Mouse (Mus musculus) stomach, embryonic 16.5 days (tissue): ENCODE measurements at regions not wholly inside any gene's neighbourhood (a gene's known extent, or its start where the extent isn't known, plus 50 kb on each side); places are given as distances from the start of the nearest gene placed in this dataset.

Experiments used
- ATAC-seq: fragments of 200-750 bp; cut with Nextera tagmentation; 2 replicates; pipeline ENCODE4 v1.8.0; 2017; ENCODE audit warnings: moderate number of reproducible peaks, moderate TSS enrichment; ENCODE audit not compliant: insufficient read depth, low FRiP score
- H3K27ac ChIP-seq: fragments of 300-500 bp; sonication (generic); 2 replicates; pipeline ENCODE4 v1.5.1; 2014; ENCODE audit warnings: low read length
- H3K27me3 ChIP-seq: fragments of 300-500 bp; sonication (generic); 2 replicates; pipeline ENCODE4 v1.6.1; 2014; ENCODE audit warnings: low read length, control low read depth, mixed read lengths; ENCODE audit not compliant: control insufficient read depth, insufficient read depth
- H3K36me3 ChIP-seq: fragments of 300-500 bp; sonication (generic); 2 replicates; pipeline ENCODE4 v1.6.1; 2014; ENCODE audit warnings: low read length; ENCODE audit not compliant: control insufficient read depth, insufficient read depth
- H3K4me1 ChIP-seq: fragments of 300-500 bp; sonication (generic); 2 replicates; pipeline ENCODE4 v1.6.1; 2014; ENCODE audit warnings: low read length, control low read depth, mixed read lengths; ENCODE audit not compliant: control insufficient read depth, insufficient read depth
- H3K4me2 ChIP-seq: fragments of 300-500 bp; sonication (generic); 2 replicates; pipeline ENCODE4 v1.6.1; 2014; ENCODE audit warnings: low read depth, low read length, mixed read lengths
- H3K4me3 ChIP-seq: fragments of 300-500 bp; sonication (generic); replicated peaks from 2 replicates; pipeline ENCODE4 v1.5.1; 2014; ENCODE audit warnings: mild to moderate bottlenecking, low read length
- H3K9ac ChIP-seq: fragments of 300-500 bp; sonication (generic); 2 replicates; pipeline ENCODE4 v1.6.1; 2014; ENCODE audit warnings: low read length
- H3K9me3 ChIP-seq: fragments of 300-500 bp; sonication (generic); replicated peaks from 2 replicates; pipeline ENCODE4 v1.6.1; 2016; ENCODE audit warnings: low read length, control low read depth; ENCODE audit not compliant: control insufficient read depth
- WGBS: fragments of 180-500 bp; shearing (Covaris S2); extraction: QIAGEN DNeasy Blood & Tissue Kit; methylation state at CpG from one replicate; pipeline ENCODE4 v1.1.7; 2014; 5-methylcytosine and 5-hydroxymethylcytosine counted together

DNA sequence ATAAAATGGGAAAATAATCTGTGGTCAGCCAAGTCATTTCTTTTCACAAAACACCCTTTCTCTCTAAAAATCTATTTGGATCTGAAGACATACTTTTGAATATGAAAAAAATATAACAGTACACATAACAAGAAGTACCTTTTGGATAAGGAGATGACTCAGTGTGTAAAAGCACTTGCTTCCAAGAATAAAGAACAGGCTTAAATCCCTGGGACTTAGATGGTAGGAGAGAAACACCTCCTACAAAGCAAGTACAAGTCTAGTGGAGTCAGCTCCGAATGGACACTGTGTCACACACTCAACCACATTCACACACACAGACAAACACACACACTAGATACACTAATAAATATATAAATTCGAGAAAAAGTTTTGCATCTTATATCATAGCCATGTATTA is 1041.8 kb downstream of the D3Ertd751e start:
- Histone ChIP-seq H3K36me3 (no peaks in the 10 kb centered on the region), H3K4me2 (no peak overlapping the region), H3K27ac (no peak overlapping the region), H3K4me3 (no peak overlapping the region), H3K9me3 (no peaks in the 10 kb centered on the region), H3K4me1 (no peaks in the 10 kb centered on the region), H3K9ac (no peak overlapping the region), H3K27me3 (no peaks in the 10 kb centered on the region)
- ATAC-seq, result no peak
- 60% methylated on average over 2 of the region's 2 CpGs for WGBS

DNA sequence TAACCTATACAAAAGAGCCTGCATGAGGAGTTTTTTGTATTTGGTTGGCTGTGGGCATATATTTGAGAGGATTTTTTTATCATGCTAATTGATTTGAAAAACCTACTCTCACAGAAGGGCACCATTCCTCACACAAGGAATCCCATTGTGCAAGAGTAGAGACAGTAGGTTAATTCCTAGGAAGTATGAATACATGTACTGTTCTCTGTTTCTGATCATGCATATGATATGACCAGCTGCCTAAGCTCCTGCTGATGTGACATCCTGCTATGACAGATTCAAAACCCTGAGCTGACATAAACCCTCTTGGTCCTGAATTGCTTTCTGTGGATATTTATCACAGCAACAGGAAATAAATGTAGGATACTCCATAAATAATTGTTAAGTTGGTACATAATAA is 1048.0 kb downstream of the D3Ertd751e start:
- ATAC-seq, result no peak
- no peak overlapping the region for H3K27ac ChIP-seq
- no peaks in the 10 kb centered on the region for H3K27me3 ChIP-seq
- H3K36me3 ChIP-seq, result no peaks in the 10 kb centered on the region
- H3K4me1 ChIP-seq, result no peaks in the 10 kb centered on the region
- no peak overlapping the region for H3K4me3 ChIP-seq
- H3K4me2 ChIP-seq, result no peak overlapping the region
- H3K9ac ChIP-seq, result no peak overlapping the region
- H3K9me3 ChIP-seq, result no peaks in the 10 kb centered on the region

- Histone ChIP-seq H3K27me3 (no peaks in the 10 kb centered on the region), H3K4me3 (no peak overlapping the region), H3K4me2 (no peak overlapping the region), H3K27ac (no peak overlapping the region), H3K9me3 (no peaks in the 10 kb centered on the region), H3K4me1 (no peaks in the 10 kb centered on the region), H3K9ac (no peak overlapping the region), H3K36me3 (no peaks in the 10 kb centered on the region)
- ATAC-seq, result no peak
Measured at GRCm38 (mm10) chr3:42791878-42792277, 1049.5 kb downstream of the D3Ertd751e start.

DNA sequence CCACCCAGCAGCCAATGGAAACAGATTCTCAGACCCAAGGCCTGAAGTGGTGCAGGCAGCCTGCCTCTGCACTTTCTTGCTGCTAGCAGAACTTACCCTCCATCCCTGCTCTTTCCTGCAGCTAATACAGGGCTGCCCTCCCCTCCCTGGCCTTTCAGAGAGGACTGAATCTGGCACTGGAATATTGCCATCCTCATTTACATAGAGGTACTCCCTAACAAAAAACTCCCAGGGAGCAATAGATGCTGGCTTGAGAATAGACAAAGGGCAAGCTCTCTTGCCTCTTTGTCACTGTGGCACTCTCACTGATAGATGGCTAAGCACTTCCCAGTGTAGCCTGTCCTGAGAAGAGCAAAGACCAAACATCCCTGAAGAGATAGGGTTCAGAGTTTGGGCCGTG is 1088.0 kb downstream of the D3Ertd751e start:
- H3K4me1 ChIP-seq, result no peaks in the 10 kb centered on the region
- H3K27me3 ChIP-seq, result no peaks in the 10 kb centered on the region
- no peak for ATAC-seq
- no peaks in the 10 kb centered on the region for H3K36me3 ChIP-seq
- WGBS, result 31% methylated on average over 1 of the region's 1 CpGs
- no peak overlapping the region for H3K27ac ChIP-seq
- H3K4me2 ChIP-seq, result no peak overlapping the region
- no peak overlapping the region for H3K9ac ChIP-seq
- no peak overlapping the region for H3K4me3 ChIP-seq
- no peaks in the 10 kb centered on the region for H3K9me3 ChIP-seq

- WGBS, result 84% methylated on average over 1 of the region's 1 CpGs
- no peak overlapping the region for H3K4me3 ChIP-seq
- H3K9ac ChIP-seq, result no peak overlapping the region
- H3K4me1 ChIP-seq, result no peaks in the 10 kb centered on the region
- no peaks in the 10 kb centered on the region for H3K27me3 ChIP-seq
- no peaks in the 10 kb centered on the region for H3K36me3 ChIP-seq
- H3K27ac ChIP-seq, result no peak overlapping the region
- no peak for ATAC-seq
- no peak overlapping the region for H3K4me2 ChIP-seq
- no peaks in the 10 kb centered on the region for H3K9me3 ChIP-seq
Measured at GRCm38 (mm10) chr3:42867370-42867769, 1125.0 kb downstream of the D3Ertd751e start.

DNA sequence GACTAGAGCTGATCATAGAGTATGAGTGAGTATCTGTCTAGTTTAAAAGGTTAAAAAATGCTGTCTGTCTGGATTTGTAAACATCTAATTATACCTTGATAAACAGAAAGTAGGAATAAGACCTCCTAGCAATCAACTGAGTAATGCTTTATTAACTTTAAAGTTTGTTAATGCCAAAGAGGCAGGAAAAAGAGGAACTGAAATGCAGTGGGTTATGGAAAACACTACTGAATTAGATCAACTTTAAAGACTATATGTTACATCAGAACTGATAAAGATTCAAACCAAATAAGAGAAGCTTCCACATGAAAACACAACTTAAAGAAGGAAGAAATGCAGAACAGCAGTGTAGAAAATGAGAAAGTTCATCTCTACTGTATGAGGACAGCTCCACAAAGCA is 1136.6 kb downstream of the D3Ertd751e start:
- Histone ChIP-seq H3K27ac (no peak overlapping the region), H3K4me1 (no peaks in the 10 kb centered on the region), H3K4me2 (no peak overlapping the region), H3K9ac (no peak overlapping the region), H3K36me3 (no peaks in the 10 kb centered on the region), H3K9me3 (no peaks in the 10 kb centered on the region), H3K4me3 (no peak overlapping the region), H3K27me3 (no peaks in the 10 kb centered on the region)
- ATAC-seq, result no peak

GRCm38 (mm10) chr3:42884481-42884880 is 1142.1 kb downstream of the D3Ertd751e start:
- Histone ChIP-seq H3K9ac (no peak overlapping the region), H3K4me3 (no peak overlapping the region), H3K27me3 (no peaks in the 10 kb centered on the region), H3K9me3 (no peaks in the 10 kb centered on the region), H3K36me3 (no peaks in the 10 kb centered on the region), H3K27ac (no peak overlapping the region), H3K4me2 (no peak overlapping the region), H3K4me1 (no peaks in the 10 kb centered on the region)
- 69% methylated on average over 4 of the region's 4 CpGs for WGBS
- ATAC-seq, result no peak

DNA sequence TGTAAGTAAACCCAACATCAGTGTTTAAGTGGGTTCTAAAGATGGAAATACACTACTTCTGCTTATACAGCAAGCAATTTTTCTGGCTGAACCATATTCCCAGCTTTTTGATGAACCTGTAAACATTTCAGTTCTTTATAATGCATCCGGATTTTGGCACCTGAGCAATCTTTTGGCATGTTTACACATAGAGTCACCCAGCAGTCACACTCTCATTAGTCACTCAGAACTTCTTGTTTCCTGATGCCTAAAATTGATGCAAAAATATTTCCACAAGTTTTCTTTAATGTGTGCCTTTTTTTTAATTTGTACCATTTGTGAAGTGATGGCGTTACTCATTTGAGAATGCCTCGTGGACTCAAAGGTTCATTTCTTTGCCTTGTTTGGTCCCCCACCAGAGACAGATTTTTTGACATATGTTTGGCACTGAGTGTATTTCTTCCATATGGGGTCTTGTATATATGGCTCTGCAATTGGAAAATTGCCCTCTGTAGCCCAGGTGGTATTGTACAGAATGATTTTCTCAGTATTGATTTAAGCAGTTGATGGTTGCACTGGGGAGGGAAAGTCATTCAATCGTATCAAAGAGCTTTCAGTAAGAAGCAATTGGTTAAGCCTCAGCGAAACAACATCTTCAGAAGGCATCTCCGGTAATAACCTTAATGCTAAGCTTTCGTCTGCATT is 1149.7 kb downstream of the D3Ertd751e start:
- Histone ChIP-seq H3K4me2 (no peak overlapping the region), H3K9me3 (no peaks in the 10 kb centered on the region), H3K4me3 (no peak overlapping the region), H3K27me3 (no peaks in the 10 kb centered on the region), H3K4me1 (no peaks in the 10 kb centered on the region), H3K9ac (no peak overlapping the region), H3K36me3 (no peaks in the 10 kb centered on the region), H3K27ac (no peak overlapping the region)
- ATAC-seq, result no peak
- 84% methylated on average over 7 of the region's 7 CpGs for WGBS

DNA sequence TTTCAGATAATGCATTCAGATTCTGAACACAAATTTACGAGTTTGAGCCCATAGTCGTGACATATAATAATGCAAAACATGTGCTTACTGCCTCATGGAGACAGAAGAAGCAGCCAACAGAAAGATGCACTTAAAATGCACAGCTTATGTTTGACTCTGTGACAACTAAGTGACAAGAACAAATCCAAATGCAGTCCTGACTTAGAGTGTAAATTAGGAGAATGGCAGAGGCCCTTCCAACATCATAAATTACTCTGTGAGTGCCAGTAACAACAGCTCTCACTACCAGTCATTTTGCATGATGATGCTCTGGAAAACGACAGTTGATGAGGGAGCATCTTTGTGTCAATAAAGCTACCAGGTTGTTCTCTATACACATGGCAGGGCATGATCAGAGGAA is 1153.4 kb downstream of the D3Ertd751e start:
- H3K4me1 ChIP-seq, result no peaks in the 10 kb centered on the region
- H3K9me3 ChIP-seq, result no peaks in the 10 kb centered on the region
- no peak overlapping the region for H3K27ac ChIP-seq
- no peak overlapping the region for H3K4me3 ChIP-seq
- H3K4me2 ChIP-seq, result no peak overlapping the region
- no peak overlapping the region for H3K9ac ChIP-seq
- no peaks in the 10 kb centered on the region for H3K36me3 ChIP-seq
- H3K27me3 ChIP-seq, result no peaks in the 10 kb centered on the region
- 65% methylated on average over 3 of the region's 3 CpGs for WGBS
- no peak for ATAC-seq

- Histone ChIP-seq H3K36me3 (no peaks in the 10 kb centered on the region), H3K27me3 (no peaks in the 10 kb centered on the region), H3K4me1 (no peaks in the 10 kb centered on the region), H3K4me3 (no peak overlapping the region), H3K27ac (no peak overlapping the region), H3K4me2 (no peak overlapping the region), H3K9ac (no peak overlapping the region), H3K9me3 (no peaks in the 10 kb centered on the region)
- ATAC-seq, result no peak
Measured at GRCm38 (mm10) chr3:42897936-42898335, 1155.5 kb downstream of the D3Ertd751e start.
